Mouse (Mus musculus) leukemia stem cell, adult 10-12 weeks (primary cell): ENCODE measurements around the gene Fbxo10. TPM values are rescaled to one million over a fixed set of nuclear protein-coding genes. Genes with fewer than 3 reads are reported as not detected.

Experiments used
- polyA plus RNA-seq: library from polyadenylated mRNA; stranded (reverse); fragments of >175 nt; gene quantifications from 2 replicates; pipeline ENCODE4 v1.2.3, GENCODE M21; 2012; ENCODE audit warnings: low replicate concordance

Fbxo10 gene
- polyA plus RNA-seq, result 9.8 and 10.5 TPM in 2 replicates

GRCm38 (mm10) chr4:45084021-45084894, at the start of gene Fbxo10:
TSS of gene Fbxo10 (minus strand) at chr4:45084604.

GRCm38 (mm10) chr4:45107601-45108277, 23.3 kb upstream of the Fbxo10 start, which contains the start of gene Tomm5:
TSS of gene Tomm5 (minus strand) at chr4:45108114.

GRCm38 (mm10) chr4:45018452-45018980, 65.9 kb downstream of the Fbxo10 start, which contains the start of gene Polr1e:
TSS of gene Polr1e (plus strand) at chr4:45018583.

GRCm38 (mm10) chr4:45012105-45012975, 72.1 kb downstream of the Fbxo10 start, which contains the start of gene Zbtb5:
TSS of gene Zbtb5 (minus strand) at chr4:45012412.

Other genes starting within 250 kb of the Fbxo10 start
- 10.2 and 22.9 TPM in 2 replicates for gene Grhpr, start 103.2 kb downstream of the Fbxo10 start, polyA plus RNA-seq
- 1.7 and 2.8 TPM in 2 replicates for gene Zbtb5, start 72.2 kb downstream of the Fbxo10 start, polyA plus RNA-seq
- gene Polr1e, start 66.0 kb downstream of the Fbxo10 start, polyA plus RNA-seq, result 2.6 and 8.1 TPM in 2 replicates
- 39.9 and 84.2 TPM in 2 replicates for gene Tomm5, start 23.5 kb upstream of the Fbxo10 start, polyA plus RNA-seq
- gene Frmpd1, start 100.3 kb upstream of the Fbxo10 start, polyA plus RNA-seq, result 2.8 and 2.9 TPM in 2 replicates
- gene Trmt10b, start 212.5 kb upstream of the Fbxo10 start, polyA plus RNA-seq, result 0.19 and 0.38 TPM in 2 replicates